Mouse (Mus musculus) ES-Bruce4 (cell line): ENCODE data around the gene Xpnpep3. TPM values are rescaled to one million over a fixed set of nuclear protein-coding genes. Genes with fewer than 3 reads are reported as not detected.

Source experiments
- H3K27ac ChIP-seq: 2 replicates; pipeline ENCODE4 v1.5.1; 2012; ENCODE audit warnings: low read length, inconsistent platforms; ENCODE audit not compliant: insufficient read depth
- H3K27me3 ChIP-seq: 2 replicates; pipeline ENCODE4 v1.6.1; 2012; ENCODE audit warnings: mild to moderate bottlenecking, low read length, inconsistent platforms; ENCODE audit not compliant: control insufficient read depth, poor library complexity, insufficient read depth, severe bottlenecking
- H3K36me3 ChIP-seq: 2 replicates; pipeline ENCODE4 v1.6.1; 2012; ENCODE audit warnings: inconsistent platforms, mild to moderate bottlenecking, low read length, moderate library complexity; ENCODE audit not compliant: control insufficient read depth, poor library complexity, insufficient read depth, severe bottlenecking
- H3K4me1 ChIP-seq: one replicate; pipeline ENCODE4 v1.8.1; 2011; ENCODE audit warnings: low read length; ENCODE audit not compliant: control insufficient read depth, insufficient read depth
- H3K4me3 ChIP-seq: 2 replicates; pipeline ENCODE4 v1.5.1; 2011; ENCODE audit warnings: low read depth, mild to moderate bottlenecking, low read length
- H3K9ac ChIP-seq: 2 replicates; pipeline ENCODE4 v1.6.1; 2012; ENCODE audit warnings: low read depth, mild to moderate bottlenecking, inconsistent platforms; ENCODE audit not compliant: poor library complexity, severe bottlenecking
- H3K9me3 ChIP-seq: replicated peaks from 2 replicates; pipeline ENCODE4 v1.6.1; 2012; ENCODE audit warnings: mild to moderate bottlenecking, low read length, inconsistent platforms; ENCODE audit not compliant: control insufficient read depth, poor library complexity, insufficient read depth, severe bottlenecking
- CTCF ChIP-seq: IDR thresholded peaks from one replicate; pipeline ENCODE4 v1.8.1; 2011; ENCODE audit warnings: low read depth, low read length
- EP300 ChIP-seq: IDR thresholded peaks from 2 replicates; pipeline ENCODE4 v1.6.1; 2011; ENCODE audit warnings: low read depth, low read length; ENCODE audit not compliant: insufficient read depth
- POLR2A ChIP-seq: IDR thresholded peaks from one replicate; pipeline ENCODE4 v1.8.1; 2011; ENCODE audit warnings: low read length; ENCODE audit not compliant: insufficient read depth
- polyA plus RNA-seq: library from polyadenylated mRNA; stranded (reverse); fragments of >200 nt; gene quantifications from 2 replicates; pipeline ENCODE4 v1.2.4, GENCODE M21; 2011; ENCODE audit warnings: low read depth; ENCODE audit not compliant: missing spikeins, insufficient read depth, insufficient read length

Gene Xpnpep3
- polyA plus RNA-seq, 1 experiment: 26.7 TPM

- H3K27me3 ChIP-seq: no peaks in the 10 kb centered on the region
- no peak overlapping the region for H3K27ac ChIP-seq
- H3K9ac ChIP-seq: peak overlapping the region; percentile 69; the same call in 1 of the 2 replicates
- H3K36me3 ChIP-seq: peaks cover 16% of the 10 kb centered on the region
- H3K9me3 ChIP-seq: no peaks in the 10 kb centered on the region
- no peak overlapping the region for H3K4me3 ChIP-seq
- no peaks in the 10 kb centered on the region for H3K4me1 ChIP-seq
- TF ChIP-seq EP300 (no peak), CTCF (no peak), POLR2A (no peak)
Observed at GRCm38 (mm10) chr15:81359421-81359820, 40.5 kb upstream of the Xpnpep3 start.

DNA sequence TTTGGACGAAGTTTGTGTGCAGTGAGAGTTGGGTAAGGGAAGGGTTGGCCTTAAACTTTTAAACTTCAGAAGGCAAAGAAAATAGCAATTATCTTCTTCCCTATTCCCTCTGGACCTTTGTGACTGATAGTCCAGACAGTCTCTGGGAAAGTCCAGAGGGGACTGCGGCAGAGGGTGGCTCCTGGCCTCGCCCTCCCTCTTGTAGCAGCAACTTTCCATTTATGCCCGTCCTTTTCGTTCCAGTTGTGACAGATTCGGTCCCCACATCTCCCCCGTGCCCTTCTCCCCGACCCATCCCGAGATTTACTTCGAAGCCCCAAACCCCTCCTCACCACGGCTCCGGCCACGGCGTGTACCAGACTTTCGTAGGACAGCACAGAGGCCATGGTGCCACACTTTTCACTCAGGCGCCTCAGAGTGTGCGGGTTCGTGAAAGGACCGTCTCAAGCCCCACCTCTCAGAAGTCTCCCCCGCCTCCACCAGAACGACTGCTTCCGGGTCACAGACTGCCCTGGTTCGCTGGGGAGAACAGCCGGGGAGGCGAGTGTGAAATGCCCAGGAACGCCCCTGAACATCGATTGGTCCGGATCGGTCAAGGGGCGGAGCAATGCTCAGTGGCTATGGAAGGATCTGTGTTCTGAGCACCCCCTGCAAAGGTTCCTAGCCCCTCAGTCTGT, 39.5 kb upstream of the Xpnpep3 start, which contains the start of gene Slc25a17:
Slc25a17 (minus strand) TSS at position 468 of the 677 bp plus-strand sequence.
- Histone ChIP-seq H3K9me3 (no peaks in the 10 kb centered on the region), H3K4me1 (no peaks in the 10 kb centered on the region), H3K27me3 (no peaks in the 10 kb centered on the region), H3K9ac (peak within 1 kb of the TSS; percentile 69), H3K27ac (peak within 1 kb of the TSS; percentile 28), H3K4me3 (peak within 1 kb of the TSS; percentile 98), H3K36me3 (peaks cover 27% of the 10 kb centered on the region)
- TF ChIP-seq POLR2A (peak; percentile 36), CTCF (no peak)

- H3K9ac ChIP-seq: peak overlapping the region; percentile 42; the same call in 1 of the 2 replicates
- peaks cover 32% of the 10 kb centered on the region for H3K36me3 ChIP-seq
- TF ChIP-seq CTCF: no peak
- no peaks in the 10 kb centered on the region for H3K9me3 ChIP-seq
- peak overlapping the region; percentile 22 for H3K27ac ChIP-seq
- H3K27me3 ChIP-seq: no peaks in the 10 kb centered on the region
- no peaks in the 10 kb centered on the region for H3K4me1 ChIP-seq
- H3K4me3 ChIP-seq: no peak overlapping the region
Observed at GRCm38 (mm10) chr15:81361022-81361404, 38.9 kb upstream of the Xpnpep3 start.

GRCm38 (mm10) chr15:81361417-81362015, 38.4 kb upstream of the Xpnpep3 start:
- TF ChIP-seq CTCF (no peak), POLR2A (no peak), EP300 (no peak)
- Histone ChIP-seq H3K9me3 (no peaks in the 10 kb centered on the region), H3K9ac (peak overlapping the region; percentile 42; the same call in 1 of the 2 replicates), H3K27ac (peak overlapping the region; percentile 22), H3K4me3 (no peak overlapping the region), H3K27me3 (no peaks in the 10 kb centered on the region), H3K36me3 (peaks cover 36% of the 10 kb centered on the region), H3K4me1 (no peaks in the 10 kb centered on the region)

- no peaks in the 10 kb centered on the region for H3K9me3 ChIP-seq
- H3K4me3 ChIP-seq: no peak overlapping the region
- H3K36me3 ChIP-seq: peaks cover 46% of the 10 kb centered on the region
- TF ChIP-seq POLR2A: no peak
- no peak for TF ChIP-seq CTCF
- TF ChIP-seq EP300: no peak
- no peaks in the 10 kb centered on the region for H3K4me1 ChIP-seq
- H3K9ac ChIP-seq: no peak overlapping the region
- peak overlapping the region; percentile 48; the same call in 1 of the 2 replicates for H3K27ac ChIP-seq
- H3K27me3 ChIP-seq: no peaks in the 10 kb centered on the region
Observed at GRCm38 (mm10) chr15:81362501-81362900, 37.4 kb upstream of the Xpnpep3 start.

GRCm38 (mm10) chr15:81364271-81364670, 35.7 kb upstream of the Xpnpep3 start:
- Histone ChIP-seq H3K9me3 (no peaks in the 10 kb centered on the region), H3K36me3 (peaks cover 59% of the 10 kb centered on the region), H3K4me3 (no peak overlapping the region), H3K27me3 (no peaks in the 10 kb centered on the region), H3K4me1 (no peaks in the 10 kb centered on the region), H3K27ac (no peak overlapping the region), H3K9ac (no peak overlapping the region)
- TF ChIP-seq CTCF (no peak), POLR2A (no peak), EP300 (no peak)
